Mouse (Mus musculus) G1E (cell line): ENCODE data around the gene Evl.

Experiments
- CTCF ChIP-seq: IDR thresholded peaks from 2 replicates; pipeline ENCODE4 v1.5.1; 2012; ENCODE audit warnings: low read depth, low read length, inconsistent platforms, mixed read lengths
- GATA1 ChIP-seq: IDR thresholded peaks from 2 replicates; pipeline ENCODE4 v1.6.1; 2012; ENCODE audit warnings: borderline replicate concordance, low read length, inconsistent platforms, mixed read lengths
- POLR2AphosphoS5 ChIP-seq: IDR thresholded peaks from 2 replicates; pipeline ENCODE4 v1.6.1; 2012; ENCODE audit warnings: low read depth, low read length, inconsistent platforms; ENCODE audit not compliant: insufficient replicate concordance
- TAL1 ChIP-seq: conservative IDR thresholded peaks from 2 replicates; pipeline ENCODE4 v1.6.1; 2012; ENCODE audit warnings: low read depth, low read length, inconsistent platforms, mixed read lengths

- TF ChIP-seq CTCF (no peak), GATA1 (no peak), POLR2AphosphoS5 (no peak), TAL1 (no peak)
Measured at GRCm38 (mm10) chr12:108547251-108547875, 7.2 kb upstream of the Evl start.
